Mouse (Mus musculus): ENCODE data around the gene Asap3.

GRCm38 (mm10) chr4:136170401-136170800 lies 35.8 kb upstream of the Asap3 start:
- TF ChIP-seq CTCF (IDR thresholded peaks at IDR 0.05; ENCODE audit: insufficient read depth, low read length) (no peak), POLR2A (IDR thresholded peaks at IDR 0.05; ENCODE audit: borderline replicate concordance, extremely low read depth, low read depth, low read length) (no peak)
